Mouse (Mus musculus): Measurements from ENCODE around the gene Smim24. TPM values are rescaled to one million over a fixed set of nuclear protein-coding genes. Genes with fewer than 3 reads are reported as not detected.
A peak's percentile ranks its signal among the peaks of the same experiment; 100 is the strongest.

Smim24 gene
- total RNA-seq, 1 experiment from 2014 or later: 13.2 TPM

- no peak for ATAC-seq (replicated peaks; ENCODE audit: low read depth, poor library complexity, severe bottlenecking)
Observed at GRCm38 (mm10) chr10:81364666-81365065, 28.2 kb upstream of the Smim24 start.

GRCm38 (mm10) chr10:81365073-81365472 lies 27.8 kb upstream of the Smim24 start:
- ATAC-seq (replicated peaks; ENCODE audit: low read depth, poor library complexity, severe bottlenecking): no peak

- peak; percentile 29 for ATAC-seq (replicated peaks; ENCODE audit: low read depth, poor library complexity, severe bottlenecking)
Observed at GRCm38 (mm10) chr10:81365672-81366476, 27.0 kb upstream of the Smim24 start, which contains the start of gene 4930404N11Rik. Gene 4930404N11Rik (minus strand): TSS chr10:81365816.

- no peak for ATAC-seq (replicated peaks; ENCODE audit: low read depth, poor library complexity, severe bottlenecking)
Observed at GRCm38 (mm10) chr10:81366477-81367206, 26.2 kb upstream of the Smim24 start.

GRCm38 (mm10) chr10:81367207-81367495 lies 25.7 kb upstream of the Smim24 start:
- no peak for ATAC-seq (replicated peaks; ENCODE audit: low read depth, poor library complexity, severe bottlenecking)

GRCm38 (mm10) chr10:81375322-81375721 lies 17.5 kb upstream of the Smim24 start:
- no peak for ATAC-seq (replicated peaks; ENCODE audit: low read depth, poor library complexity, severe bottlenecking)

GRCm38 (mm10) chr10:81376561-81377361 lies 16.1 kb upstream of the Smim24 start:
- no peak for ATAC-seq (replicated peaks; ENCODE audit: low read depth, poor library complexity, severe bottlenecking)

GRCm38 (mm10) chr10:81377362-81377664 lies 15.5 kb upstream of the Smim24 start:
- no peak for ATAC-seq (replicated peaks; ENCODE audit: low read depth, poor library complexity, severe bottlenecking)

- ATAC-seq (replicated peaks; ENCODE audit: low read depth, poor library complexity, severe bottlenecking): no peak
Observed at GRCm38 (mm10) chr10:81377793-81378552, 14.9 kb upstream of the Smim24 start, which contains the start of gene Fzr1. Gene Fzr1 (minus strand): TSS chr10:81378516.

- peak; percentile 74 for ATAC-seq (replicated peaks; ENCODE audit: low read depth, poor library complexity, severe bottlenecking)
Observed at GRCm38 (mm10) chr10:81378553-81379182, 14.2 kb upstream of the Smim24 start.

GRCm38 (mm10) chr10:81379183-81379553 lies 13.7 kb upstream of the Smim24 start:
- ATAC-seq (replicated peaks; ENCODE audit: low read depth, poor library complexity, severe bottlenecking): no peak

- ATAC-seq (replicated peaks; ENCODE audit: low read depth, poor library complexity, severe bottlenecking): no peak
Observed at GRCm38 (mm10) chr10:81379809-81380378, 13.0 kb upstream of the Smim24 start.

GRCm38 (mm10) chr10:81382039-81382438 lies 10.8 kb upstream of the Smim24 start:
- ATAC-seq (replicated peaks; ENCODE audit: low read depth, poor library complexity, severe bottlenecking): peak; percentile 57

- peak; percentile 77 for ATAC-seq (replicated peaks; ENCODE audit: low read depth, poor library complexity, severe bottlenecking)
Observed at GRCm38 (mm10) chr10:81383802-81384604, 8.8 kb upstream of the Smim24 start, which contains the start of the genes Dohh and Gm48551. Gene Dohh (plus strand): TSS chr10:81384428. Gene Gm48551 (plus strand): TSS chr10:81384466.

GRCm38 (mm10) chr10:81384605-81384982 lies 8.3 kb upstream of the Smim24 start:
- peak; percentile 0; the same call in 1 of the 2 replicates for ATAC-seq (replicated peaks; ENCODE audit: low read depth, poor library complexity, severe bottlenecking)

- no peak for ATAC-seq (replicated peaks; ENCODE audit: low read depth, poor library complexity, severe bottlenecking)
Observed at GRCm38 (mm10) chr10:81385603-81386306, 7.1 kb upstream of the Smim24 start.

GRCm38 (mm10) chr10:81387716-81388115 lies 5.1 kb upstream of the Smim24 start:
- no peak for ATAC-seq (replicated peaks; ENCODE audit: low read depth, poor library complexity, severe bottlenecking)
